Mouse (Mus musculus): ENCODE measurements around the gene Mpv17l2.

Gene Mpv17l2

DNA sequence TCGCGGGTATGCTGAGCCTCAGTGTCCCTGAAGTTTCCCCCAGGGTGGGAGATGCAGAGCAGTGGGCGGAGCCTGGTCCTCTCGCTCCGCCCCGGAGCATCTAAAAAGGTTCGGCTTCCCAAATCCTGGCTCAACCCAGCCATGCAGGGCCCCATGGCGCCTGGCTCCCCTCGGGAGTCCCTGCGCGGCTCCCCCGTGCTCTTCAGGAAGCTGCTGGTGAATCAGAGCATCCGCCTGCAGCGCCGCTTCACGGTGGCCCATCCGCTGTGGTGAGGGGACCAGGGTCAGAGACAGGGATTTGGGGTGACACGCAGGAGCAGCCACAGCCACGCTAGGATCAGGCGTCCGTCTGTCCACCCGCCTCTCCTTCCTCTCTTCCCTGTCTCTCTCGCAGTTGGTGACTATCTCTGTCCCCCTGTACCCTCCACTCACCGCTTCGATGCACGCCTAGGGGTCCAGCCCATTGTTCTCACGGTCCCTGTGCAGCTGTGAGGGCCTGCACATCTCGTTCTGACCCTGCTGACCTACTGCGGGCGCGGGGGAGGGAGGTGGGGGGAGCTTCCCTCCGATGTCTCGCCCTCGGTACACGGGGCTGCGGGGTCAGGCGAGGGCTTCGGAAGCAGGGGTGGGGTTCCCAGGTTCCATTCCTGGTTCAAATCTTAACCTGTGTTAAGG lies 17.6 kb downstream of the Mpv17l2 start:
- in situ Hi-C loops (cut with MboI; ENCODE audit: low pct_unique_long_range_greater_than_20kb in 1 of 2, low sequenced_read_pairs in 2 of 2, unreplicated experiment in 1 of 2): no loop called here

DNA sequence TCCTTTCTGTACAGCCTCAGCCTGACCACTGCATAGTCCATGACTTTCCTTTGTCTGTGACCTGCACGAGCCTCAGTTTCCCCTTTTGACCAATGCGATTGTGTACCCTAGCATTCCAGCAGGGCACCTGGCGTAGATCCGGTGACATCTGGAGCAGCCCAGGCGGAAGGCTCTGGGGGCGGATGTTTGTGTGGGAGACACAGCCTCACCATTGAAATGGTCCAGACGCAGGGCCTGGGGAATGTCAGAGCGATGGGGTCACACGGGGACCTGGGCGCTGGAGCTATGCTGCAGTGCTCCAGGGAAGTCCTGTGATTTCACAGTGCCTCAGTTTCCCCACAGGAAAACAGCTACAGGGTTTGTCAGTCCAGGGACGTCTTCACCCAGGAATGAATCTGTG lies 18.6 kb downstream of the Mpv17l2 start:
- in situ Hi-C loops (cut with MboI; ENCODE audit: low pct_unique_long_range_greater_than_20kb in 1 of 2, low sequenced_read_pairs in 2 of 2, unreplicated experiment in 1 of 2): no loop called here

DNA sequence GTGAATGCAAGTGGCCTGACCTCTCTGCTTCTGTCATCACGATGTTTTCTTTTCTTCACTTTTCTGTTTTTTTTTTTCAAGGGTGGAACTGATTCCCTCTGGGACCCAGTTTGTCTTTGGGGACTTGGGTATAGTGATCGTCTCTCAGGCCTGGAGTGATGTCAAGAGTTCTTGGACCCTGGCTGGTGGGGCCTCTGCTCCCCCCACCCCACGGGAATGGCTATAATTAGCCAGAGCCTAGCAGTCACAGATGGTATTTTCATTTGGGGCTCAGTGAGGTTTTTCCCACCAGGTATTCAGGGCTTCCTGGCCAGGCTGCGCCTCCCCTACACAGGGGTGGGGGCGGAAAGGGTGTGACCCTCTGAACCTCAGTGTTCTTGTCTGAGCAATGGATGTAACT lies 19.1 kb downstream of the Mpv17l2 start:
- in situ Hi-C loops (cut with MboI; ENCODE audit: low pct_unique_long_range_greater_than_20kb in 1 of 2, low sequenced_read_pairs in 2 of 2, unreplicated experiment in 1 of 2): no loop called here

DNA sequence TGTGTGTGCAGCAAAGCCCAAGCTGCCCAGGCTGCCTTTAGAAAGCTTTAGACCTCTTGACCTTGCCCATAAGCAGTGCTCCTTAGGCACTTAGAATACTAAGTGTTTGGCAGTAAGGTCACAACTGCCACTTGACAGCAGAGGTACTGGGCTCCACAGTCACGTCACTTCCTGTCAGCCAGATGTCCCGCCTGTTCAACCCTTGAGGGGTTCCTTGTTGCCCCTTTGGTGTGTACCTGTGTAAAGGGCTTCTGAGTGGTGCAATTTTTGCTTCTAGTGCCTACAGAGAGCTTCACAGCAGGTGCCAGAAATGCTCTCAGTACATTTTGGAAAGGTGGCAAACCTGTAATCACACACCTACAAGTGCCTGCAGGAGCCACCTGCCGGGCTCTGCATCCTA lies 22.5 kb downstream of the Mpv17l2 start:
- in situ Hi-C loops (cut with MboI; ENCODE audit: low pct_unique_long_range_greater_than_20kb in 1 of 2, low sequenced_read_pairs in 2 of 2, unreplicated experiment in 1 of 2): no loop called here

DNA sequence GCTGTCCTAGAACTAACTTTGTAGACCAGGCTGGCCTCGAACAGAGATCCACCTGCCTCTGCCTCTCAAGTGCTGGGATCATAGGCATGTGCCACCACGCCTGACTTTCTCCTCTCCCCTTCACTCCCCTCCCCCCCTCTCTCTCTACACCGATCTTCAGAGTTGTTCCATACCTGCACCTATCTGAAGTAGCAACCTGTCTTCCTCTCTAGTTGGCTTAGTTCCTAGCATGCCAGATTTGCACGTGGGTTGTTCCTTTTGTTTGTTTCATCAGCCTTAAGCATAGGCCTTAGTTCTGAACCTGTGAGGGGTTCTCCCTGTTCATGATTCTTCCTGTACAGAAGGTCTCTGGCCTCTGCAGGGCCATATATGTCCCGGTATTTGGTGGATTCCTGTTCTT lies 23.0 kb downstream of the Mpv17l2 start:
- in situ Hi-C loops (cut with MboI; ENCODE audit: low pct_unique_long_range_greater_than_20kb in 1 of 2, low sequenced_read_pairs in 2 of 2, unreplicated experiment in 1 of 2): no loop called here

DNA sequence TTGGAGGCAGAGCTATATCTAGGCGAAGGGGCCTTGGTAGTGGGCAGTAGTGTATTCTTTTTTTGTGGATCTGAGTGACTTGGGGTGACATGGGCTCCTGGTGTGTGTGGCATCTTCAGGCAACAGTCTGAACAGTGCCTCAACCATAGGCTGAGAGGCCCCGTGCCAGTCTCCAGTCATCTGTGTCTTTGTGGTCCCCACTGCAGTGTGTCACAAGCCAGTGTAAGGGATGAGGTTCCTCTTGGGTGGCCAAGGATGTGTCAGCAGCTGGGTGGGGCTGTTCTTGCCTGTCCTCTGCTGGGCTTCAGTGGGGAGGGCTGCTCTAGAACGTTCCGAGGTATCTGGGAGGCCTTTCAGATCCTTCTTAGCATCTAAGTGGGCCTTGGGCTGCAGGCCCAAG lies 29.8 kb downstream of the Mpv17l2 start:
- in situ Hi-C loops (cut with MboI; ENCODE audit: low pct_unique_long_range_greater_than_20kb in 1 of 2, low sequenced_read_pairs in 2 of 2, unreplicated experiment in 1 of 2): no loop called here

DNA sequence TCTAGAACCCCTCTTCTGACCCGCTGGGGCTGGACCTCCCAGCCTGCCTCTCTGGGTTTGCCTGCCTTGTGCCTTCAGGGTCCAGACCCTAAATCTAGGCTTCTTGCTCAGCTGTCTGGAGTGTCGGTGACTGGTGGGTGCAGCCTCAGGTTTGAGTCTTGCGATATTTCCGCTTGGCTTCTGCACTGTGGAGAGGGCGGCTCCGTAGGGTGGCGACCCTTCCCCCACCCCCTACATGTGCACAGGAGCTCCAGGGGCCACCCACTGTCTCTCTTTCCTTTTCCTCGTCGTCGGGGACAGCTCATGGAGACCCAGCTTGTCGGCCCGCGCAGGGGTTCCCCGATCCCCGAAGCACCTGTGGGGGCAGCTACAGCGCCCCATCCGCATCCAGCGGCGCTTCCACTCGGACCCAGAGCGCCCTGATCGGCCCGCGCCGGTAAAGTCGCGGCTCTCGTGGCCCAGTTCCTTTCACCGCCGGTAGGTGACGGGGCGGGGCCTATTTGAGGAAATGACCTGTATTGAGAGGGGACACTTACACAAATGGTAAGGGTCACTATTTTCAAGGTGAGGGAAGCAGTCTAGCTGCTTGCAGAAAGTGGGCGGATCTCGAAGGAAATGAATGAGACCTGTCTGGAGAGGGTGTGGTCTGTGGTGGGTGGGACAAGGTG lies 30.8 kb downstream of the Mpv17l2 start:
- in situ Hi-C loops (cut with MboI; ENCODE audit: low pct_unique_long_range_greater_than_20kb in 1 of 2, low sequenced_read_pairs in 2 of 2, unreplicated experiment in 1 of 2): no loop called here

DNA sequence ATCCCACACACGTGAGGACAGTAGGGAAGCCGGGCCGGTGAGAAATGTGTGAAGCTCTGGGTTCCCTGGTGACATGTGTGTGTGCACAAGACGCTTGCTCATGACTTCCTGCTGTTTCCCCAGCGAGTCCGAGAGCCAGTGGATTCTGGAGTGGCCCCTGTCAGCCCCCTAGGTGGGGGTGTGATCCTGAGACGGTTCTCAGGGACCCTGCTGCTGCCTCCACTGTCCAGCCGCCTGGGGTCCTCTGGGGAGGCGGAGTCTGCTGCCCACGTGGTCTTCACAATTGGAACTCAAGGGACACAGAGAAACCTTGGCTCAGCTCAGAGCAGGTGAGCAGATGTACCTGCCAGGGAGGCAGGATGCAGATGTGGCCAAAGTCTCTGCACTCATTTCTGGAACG lies 34.0 kb downstream of the Mpv17l2 start:
- in situ Hi-C loops (cut with MboI; ENCODE audit: low pct_unique_long_range_greater_than_20kb in 1 of 2, low sequenced_read_pairs in 2 of 2, unreplicated experiment in 1 of 2): no loop called here

DNA sequence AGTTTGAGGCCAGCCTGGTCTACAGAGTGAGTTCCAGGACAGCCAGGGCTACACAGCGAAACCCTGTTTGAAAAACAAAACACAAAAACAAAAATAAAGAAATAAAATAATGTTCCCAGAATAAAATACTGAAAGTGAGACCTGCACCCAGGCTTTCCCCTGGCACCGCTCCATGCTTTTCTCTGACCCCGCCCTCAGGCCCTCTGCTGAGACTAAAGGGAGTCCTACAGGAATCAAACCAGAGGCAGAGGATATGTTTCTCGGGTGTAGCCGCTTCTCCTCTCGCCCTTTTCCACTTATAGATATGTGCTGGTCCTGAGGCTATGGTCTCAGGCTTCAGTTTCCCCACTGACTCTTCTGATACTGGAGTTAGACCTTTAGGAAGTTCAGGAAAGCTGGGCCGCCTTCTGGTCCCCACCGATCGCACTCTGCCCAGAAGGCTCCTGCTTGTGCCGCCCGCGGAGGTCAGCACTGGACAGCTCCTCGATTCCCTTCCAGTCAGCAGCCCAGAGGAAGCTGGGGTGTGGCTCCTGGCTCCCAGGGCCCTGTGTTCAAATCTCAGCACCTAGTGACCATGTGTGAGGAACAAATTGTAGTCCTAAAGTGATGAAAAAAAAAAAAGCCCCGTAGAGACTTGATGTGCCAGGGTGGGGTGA lies 34.8 kb downstream of the Mpv17l2 start:
- in situ Hi-C loops (cut with MboI; ENCODE audit: low pct_unique_long_range_greater_than_20kb in 1 of 2, low sequenced_read_pairs in 2 of 2, unreplicated experiment in 1 of 2): no loop called here

DNA sequence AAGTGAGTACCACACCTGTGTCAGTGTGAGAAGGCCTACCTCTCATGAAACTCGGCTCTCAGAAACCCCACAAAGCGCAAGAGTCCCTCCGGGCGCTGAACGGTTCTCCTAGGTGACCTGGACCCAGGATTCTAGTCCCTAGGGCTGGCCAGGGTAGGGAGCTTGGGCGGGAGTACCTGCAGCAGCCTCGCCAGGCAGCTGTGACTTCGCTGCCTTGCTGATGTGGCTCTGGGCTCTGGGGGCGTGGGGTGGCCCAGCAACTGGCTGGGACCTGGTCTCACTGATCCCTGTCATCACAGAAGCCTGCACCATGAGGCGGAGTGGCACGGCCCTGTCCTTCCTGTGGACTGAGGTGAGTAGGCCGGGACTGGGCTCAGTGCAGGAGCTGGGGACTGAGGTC lies 36.5 kb downstream of the Mpv17l2 start:
- in situ Hi-C loops (cut with MboI; ENCODE audit: low pct_unique_long_range_greater_than_20kb in 1 of 2, low sequenced_read_pairs in 2 of 2, unreplicated experiment in 1 of 2): no loop called here

DNA sequence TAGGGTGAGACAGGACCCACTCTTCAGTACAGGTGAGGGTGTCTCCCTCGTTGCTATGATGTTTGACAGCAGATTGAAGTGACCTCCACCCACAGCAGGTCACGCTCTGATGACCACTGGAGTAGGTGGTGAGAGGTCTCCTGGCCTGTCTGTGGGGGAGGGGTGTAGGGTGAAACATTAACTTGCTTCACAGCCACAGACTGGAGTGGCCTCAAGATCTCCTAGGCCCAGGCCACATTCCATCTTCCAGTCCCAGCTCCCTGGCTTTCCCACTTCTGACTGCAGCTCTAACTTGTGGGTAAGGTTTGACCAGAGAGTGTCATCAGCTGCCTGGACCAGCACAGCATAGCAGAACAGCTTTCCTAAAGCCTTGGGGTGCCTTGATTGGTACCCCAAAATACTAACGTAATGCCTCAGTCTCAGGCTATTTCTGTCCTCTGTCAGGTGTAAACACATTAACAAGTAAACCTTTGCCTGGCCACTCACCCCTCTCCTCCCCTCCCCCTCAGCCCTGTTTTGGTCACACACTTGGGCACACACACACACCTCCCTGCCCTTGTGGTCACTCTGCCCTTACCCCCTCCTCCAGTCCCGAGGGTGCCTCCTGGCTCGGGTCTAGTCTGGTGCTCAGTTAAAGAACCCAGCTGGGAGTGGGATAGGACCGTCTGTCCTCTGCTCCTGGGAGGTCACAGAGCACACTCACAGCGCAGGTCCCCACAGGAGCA lies 37.1 kb downstream of the Mpv17l2 start, which contains the start of gene Pde4c:
Gene Pde4c, plus strand, starts transcription at position 235 of the 725 bp plus-strand sequence.
- in situ Hi-C loops (cut with MboI; ENCODE audit: low pct_unique_long_range_greater_than_20kb in 1 of 2, low sequenced_read_pairs in 2 of 2, unreplicated experiment in 1 of 2): no loop called here

DNA sequence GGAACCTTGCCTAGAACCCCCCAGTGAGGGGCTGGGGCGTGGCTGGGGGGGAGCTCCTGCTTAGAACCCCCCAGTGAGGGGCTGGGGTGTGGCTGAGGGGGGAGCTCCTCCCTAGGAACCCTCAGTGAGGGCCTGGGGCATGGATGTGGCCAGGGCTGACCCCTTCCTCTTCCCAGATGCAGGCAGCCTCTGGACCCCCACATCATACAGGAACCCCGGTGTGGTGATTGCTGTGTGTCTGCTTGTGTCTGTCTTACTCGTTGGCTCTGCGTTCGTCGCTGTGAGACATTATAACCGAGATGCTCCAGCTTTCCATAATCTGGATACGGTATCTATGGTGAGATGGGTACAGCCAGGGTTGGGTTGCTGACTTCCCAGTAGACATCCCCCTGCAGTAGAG lies 39.1 kb downstream of the Mpv17l2 start:
- in situ Hi-C loops (cut with MboI; ENCODE audit: low pct_unique_long_range_greater_than_20kb in 1 of 2, low sequenced_read_pairs in 2 of 2, unreplicated experiment in 1 of 2): no loop called here

DNA sequence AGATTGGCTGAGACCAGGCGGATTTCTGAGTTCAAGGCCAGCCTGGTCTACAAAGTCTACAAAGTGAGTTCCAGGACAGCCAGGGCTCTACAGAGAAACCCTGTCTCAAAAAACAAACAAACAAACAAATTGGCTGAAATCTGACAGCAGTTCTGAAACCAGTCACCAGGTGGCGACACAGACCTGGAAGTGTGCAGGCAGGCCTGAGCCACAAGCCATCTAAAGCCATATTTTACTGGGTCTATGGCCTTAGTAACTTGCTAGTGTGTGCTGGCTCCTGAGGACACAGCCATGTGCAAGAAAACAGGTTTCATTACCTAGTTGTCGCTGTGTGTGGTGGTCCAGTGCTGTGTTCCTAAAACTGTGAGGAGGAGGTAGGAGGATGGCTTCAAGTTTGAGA lies 40.0 kb downstream of the Mpv17l2 start:
- in situ Hi-C loops (cut with MboI; ENCODE audit: low pct_unique_long_range_greater_than_20kb in 1 of 2, low sequenced_read_pairs in 2 of 2, unreplicated experiment in 1 of 2): no loop called here

DNA sequence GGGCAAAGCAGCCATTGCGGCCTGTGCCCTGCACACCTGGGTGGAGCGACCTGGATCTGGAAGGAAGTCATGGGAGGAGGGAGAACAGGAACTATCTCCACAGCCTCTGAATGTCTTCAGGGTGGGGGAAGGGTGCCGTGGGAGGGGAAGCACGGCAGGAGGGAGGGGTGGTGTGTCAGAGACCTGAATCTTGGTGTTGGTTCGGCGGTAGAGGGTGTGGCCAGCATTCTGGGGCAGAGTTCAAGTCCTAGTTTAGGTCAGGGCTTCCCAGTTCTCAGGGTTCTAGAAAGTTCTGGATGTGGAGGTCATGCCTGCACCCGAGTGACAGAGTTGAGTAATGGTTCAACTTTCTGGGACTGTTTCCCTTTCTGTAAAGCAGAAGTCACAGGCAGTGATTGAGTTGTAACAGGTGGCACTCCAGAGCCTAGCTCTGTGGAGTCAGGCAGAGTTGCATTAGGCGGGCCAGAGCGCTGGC lies 40.9 kb downstream of the Mpv17l2 start:
- in situ Hi-C loops (cut with MboI; ENCODE audit: low pct_unique_long_range_greater_than_20kb in 1 of 2, low sequenced_read_pairs in 2 of 2, unreplicated experiment in 1 of 2): loop anchor here in 1 of 2 experiments (5.0 kb wide), 1 partner anchor 42 kb away; the partner anchor contains the start of gene Mpv17l2

DNA sequence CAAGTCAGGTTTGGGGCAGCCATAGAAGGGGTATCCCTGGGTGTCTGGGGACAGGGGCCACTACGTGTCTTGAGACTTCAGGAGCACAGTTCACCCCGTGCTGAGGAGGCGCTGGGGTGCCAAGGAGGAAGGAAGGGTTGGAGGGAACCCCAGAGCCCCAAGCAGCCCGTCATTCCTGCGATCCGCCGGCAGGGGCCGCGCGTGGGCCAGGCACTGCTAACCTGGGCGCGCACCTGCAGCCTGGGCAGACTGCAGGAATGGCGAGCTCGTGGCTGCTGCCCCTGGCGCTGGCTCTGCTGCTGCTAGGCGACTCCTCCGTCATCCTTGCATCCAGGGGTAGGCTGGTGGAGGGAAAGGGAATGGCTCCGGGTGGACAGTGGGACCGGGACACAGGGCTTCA lies 42.4 kb downstream of the Mpv17l2 start, which contains the start of gene Gm3336:
Gene Gm3336, plus strand, starts transcription at position 247 of the 400 bp plus-strand sequence.
- in situ Hi-C loops (cut with MboI; ENCODE audit: low pct_unique_long_range_greater_than_20kb in 1 of 2, low sequenced_read_pairs in 2 of 2, unreplicated experiment in 1 of 2): loop anchor here in 1 of 2 experiments (5.0 kb wide), 1 partner anchor 44 kb away; the partner anchor contains the start of gene Mpv17l2

DNA sequence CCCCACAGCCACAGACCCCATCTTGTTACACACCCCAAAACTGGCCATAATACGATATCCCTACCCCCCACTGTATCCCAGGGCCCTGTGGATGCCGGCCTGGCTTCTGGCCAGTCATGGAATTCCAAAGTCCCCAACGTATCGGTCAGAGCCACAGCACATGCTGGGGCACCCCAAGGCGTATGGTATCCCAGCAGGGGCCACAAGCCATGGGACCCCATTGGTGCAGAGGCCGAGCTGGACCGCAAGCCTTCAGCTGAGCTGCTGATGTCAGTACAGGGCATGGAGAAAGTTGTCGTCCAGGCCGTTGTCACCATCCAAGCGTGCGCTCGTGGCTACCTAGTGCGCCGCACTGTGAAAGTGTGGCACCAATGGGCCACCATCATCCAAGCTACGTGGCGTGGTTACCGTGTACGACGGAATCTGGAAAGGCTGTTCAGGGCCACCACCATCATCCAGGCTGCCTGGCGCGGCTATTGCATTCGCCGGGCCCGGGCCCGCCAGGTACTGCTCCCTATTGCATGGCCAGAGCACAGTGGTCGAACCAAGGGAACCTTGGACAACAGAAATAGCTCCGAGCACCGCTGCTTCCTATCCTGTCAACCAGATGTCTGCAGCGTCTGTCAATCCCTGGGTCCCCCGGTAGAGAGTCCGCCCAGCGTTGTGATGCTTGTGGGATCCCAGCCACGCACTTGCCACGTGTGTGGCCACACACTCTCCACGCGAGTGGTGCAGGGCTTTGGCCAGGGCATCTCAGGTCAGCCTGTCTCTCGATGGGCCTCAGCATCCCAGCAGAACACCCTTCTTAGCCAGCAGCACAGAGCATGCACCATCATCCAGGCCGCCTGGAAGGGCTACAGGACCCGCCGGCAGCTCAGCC lies 44.0 kb downstream of the Mpv17l2 start:
- in situ Hi-C loops (cut with MboI; ENCODE audit: low pct_unique_long_range_greater_than_20kb in 1 of 2, low sequenced_read_pairs in 2 of 2, unreplicated experiment in 1 of 2): loop anchor here in 1 of 2 experiments (5.0 kb wide), 1 partner anchor 46 kb away; the partner anchor contains the start of gene Mpv17l2

DNA sequence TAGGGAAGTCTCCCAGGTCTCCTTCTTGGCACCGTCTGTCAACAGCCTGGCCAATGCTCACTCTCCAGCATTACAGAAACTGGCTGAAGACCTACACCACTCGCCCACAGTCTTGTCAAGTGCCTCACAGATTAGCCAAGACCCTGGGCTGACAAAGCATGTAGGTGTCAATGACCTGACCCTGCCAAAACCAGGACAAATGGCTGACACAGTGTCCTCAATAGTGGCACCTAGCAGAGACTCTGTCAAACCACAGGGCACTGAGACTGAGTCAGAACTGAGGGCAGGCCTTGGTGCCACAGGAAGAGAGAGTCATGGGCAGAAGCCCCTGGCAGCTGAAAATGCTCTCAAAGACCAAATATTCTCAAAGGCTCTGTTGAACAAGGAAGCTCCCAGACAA lies 45.7 kb downstream of the Mpv17l2 start:
- in situ Hi-C loops (cut with MboI; ENCODE audit: low pct_unique_long_range_greater_than_20kb in 1 of 2, low sequenced_read_pairs in 2 of 2, unreplicated experiment in 1 of 2): loop anchor here in 1 of 2 experiments (5.0 kb wide), 1 partner anchor 47 kb away; the partner anchor contains the start of gene Mpv17l2

DNA sequence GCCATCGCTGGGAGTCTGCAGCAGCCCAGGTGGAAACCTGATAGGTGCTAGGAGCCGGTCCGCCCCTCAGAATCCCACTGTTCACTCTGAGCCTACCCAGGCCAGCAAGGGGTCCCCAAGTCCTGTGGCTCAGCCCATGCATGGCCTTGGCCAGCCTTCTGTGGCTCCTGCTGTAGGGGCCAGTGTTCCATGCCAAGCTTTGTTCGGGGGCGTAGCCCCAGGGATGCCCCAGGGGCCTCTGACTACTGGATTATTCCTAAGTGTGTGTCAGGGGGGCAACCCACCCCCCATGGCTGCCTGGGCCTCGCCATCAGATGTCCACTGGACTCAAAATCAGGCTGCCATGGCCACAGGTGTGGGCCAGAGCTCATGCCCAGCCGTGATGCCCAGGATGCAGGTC lies 46.8 kb downstream of the Mpv17l2 start:
- in situ Hi-C loops (cut with MboI; ENCODE audit: low pct_unique_long_range_greater_than_20kb in 1 of 2, low sequenced_read_pairs in 2 of 2, unreplicated experiment in 1 of 2): loop anchor here in 1 of 2 experiments (5.0 kb wide), 2 partner anchors 38 to 123 kb away; partner anchors contain the start of genes Arrdc2 and Rab3a
